Mouse (Mus musculus) ES-Bruce4 (cell line): Measurements from ENCODE around the gene Fam171a2. TPM values are rescaled to one million over a fixed set of nuclear protein-coding genes. Genes with fewer than 3 reads are reported as not detected.
A peak's percentile ranks its signal among the peaks of the same experiment; 100 is the strongest.
"Not testable (repeated sequence)": the region's sequence is repeated elsewhere in the genome, so short reads cannot be mapped to it uniquely, and the experiment has no call there.

Experiments
- H3K27ac ChIP-seq: 2 replicates; pipeline ENCODE4 v1.5.1; 2012; ENCODE audit warnings: low read length, inconsistent platforms; ENCODE audit not compliant: insufficient read depth
- H3K27me3 ChIP-seq: 2 replicates; pipeline ENCODE4 v1.6.1; 2012; ENCODE audit warnings: mild to moderate bottlenecking, low read length, inconsistent platforms; ENCODE audit not compliant: control insufficient read depth, poor library complexity, insufficient read depth, severe bottlenecking
- H3K36me3 ChIP-seq: 2 replicates; pipeline ENCODE4 v1.6.1; 2012; ENCODE audit warnings: inconsistent platforms, mild to moderate bottlenecking, low read length, moderate library complexity; ENCODE audit not compliant: control insufficient read depth, poor library complexity, insufficient read depth, severe bottlenecking
- H3K4me1 ChIP-seq: one replicate; pipeline ENCODE4 v1.8.1; 2011; ENCODE audit warnings: low read length; ENCODE audit not compliant: control insufficient read depth, insufficient read depth
- H3K4me3 ChIP-seq: 2 replicates; pipeline ENCODE4 v1.5.1; 2011; ENCODE audit warnings: low read depth, mild to moderate bottlenecking, low read length
- H3K9ac ChIP-seq: 2 replicates; pipeline ENCODE4 v1.6.1; 2012; ENCODE audit warnings: low read depth, mild to moderate bottlenecking, inconsistent platforms; ENCODE audit not compliant: poor library complexity, severe bottlenecking
- H3K9me3 ChIP-seq: replicated peaks from 2 replicates; pipeline ENCODE4 v1.6.1; 2012; ENCODE audit warnings: mild to moderate bottlenecking, low read length, inconsistent platforms; ENCODE audit not compliant: control insufficient read depth, poor library complexity, insufficient read depth, severe bottlenecking
- CTCF ChIP-seq: IDR thresholded peaks from one replicate; pipeline ENCODE4 v1.8.1; 2011; ENCODE audit warnings: low read depth, low read length
- EP300 ChIP-seq: IDR thresholded peaks from 2 replicates; pipeline ENCODE4 v1.6.1; 2011; ENCODE audit warnings: low read depth, low read length; ENCODE audit not compliant: insufficient read depth
- polyA plus RNA-seq: library from polyadenylated mRNA; stranded (reverse); fragments of >200 nt; gene quantifications from 2 replicates; pipeline ENCODE4 v1.2.4, GENCODE M21; 2011; ENCODE audit warnings: low read depth; ENCODE audit not compliant: missing spikeins, insufficient read depth, insufficient read length

The Fam171a2 gene
- polyA plus RNA-seq, 1 experiment = 5.4 TPM

DNA sequence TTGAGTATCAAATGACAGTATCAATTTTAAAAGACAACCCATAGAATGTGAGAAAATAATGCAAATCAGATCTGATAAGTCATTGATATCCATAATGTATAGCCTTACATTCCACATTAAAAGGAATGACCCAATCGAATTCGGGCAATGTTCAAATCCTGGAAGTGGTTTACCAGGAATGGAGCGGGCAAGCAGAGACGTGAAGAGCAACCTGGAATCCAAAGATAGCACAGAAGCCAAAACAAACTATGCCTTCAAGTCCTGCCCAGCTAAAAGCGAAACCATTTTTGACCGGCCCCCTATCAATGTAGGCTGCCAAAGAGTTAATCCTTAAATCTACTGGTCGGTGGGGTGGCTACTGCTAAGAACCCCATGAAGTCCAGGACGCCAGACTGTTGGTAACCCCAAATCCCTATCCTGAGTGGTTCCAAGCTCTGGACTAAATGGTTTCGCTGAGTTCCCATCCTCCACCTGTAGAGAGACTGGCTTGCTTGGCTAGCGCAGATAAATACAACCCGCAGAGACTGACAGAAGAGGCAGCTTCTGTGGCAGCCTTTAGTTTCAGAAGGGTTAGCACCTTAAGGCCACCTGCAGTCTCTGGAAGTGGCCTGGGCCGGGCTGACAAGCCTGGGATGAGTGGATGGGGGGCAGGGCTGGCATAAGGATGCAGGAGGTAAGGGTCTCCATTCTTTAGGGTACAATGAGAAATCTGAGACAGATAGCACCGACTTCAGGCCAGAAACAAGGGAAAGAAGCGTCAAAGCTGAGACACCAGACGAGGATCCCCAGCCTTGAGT, 54.8 kb downstream of the Fam171a2 start:
- no peaks in the 10 kb centered on the region for H3K27me3 ChIP-seq
- no peaks in the 10 kb centered on the region for H3K36me3 ChIP-seq
- TF ChIP-seq EP300 = no peak
- no peak for TF ChIP-seq CTCF
- peaks cover 5% of the 10 kb centered on the region for H3K4me1 ChIP-seq
- peak overlapping the region; percentile 80 for H3K4me3 ChIP-seq
- peak overlapping the region; percentile 51 for H3K27ac ChIP-seq
- H3K9me3 ChIP-seq = no peaks in the 10 kb centered on the region
- H3K9ac ChIP-seq = peak overlapping the region; percentile 37; the same call in 1 of the 2 replicates

DNA sequence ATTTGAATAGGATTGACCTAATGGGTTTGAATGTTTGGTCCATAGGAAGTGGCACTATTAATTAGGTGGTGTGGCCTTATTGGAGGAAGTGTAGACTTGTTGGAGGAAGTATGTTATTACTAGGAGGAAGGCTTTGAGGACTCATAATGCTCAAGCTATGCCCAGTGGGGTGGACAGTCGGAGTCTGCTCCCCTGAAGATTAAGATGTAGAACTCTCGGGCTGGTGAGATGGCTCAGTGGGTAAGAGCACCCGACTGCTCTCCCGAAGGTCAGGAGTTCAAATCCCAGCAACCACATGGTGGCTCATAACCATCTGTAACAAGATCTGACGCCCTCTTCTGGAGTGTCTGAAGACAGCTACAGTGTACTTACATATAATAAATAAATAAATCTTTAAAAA, 58.0 kb downstream of the Fam171a2 start:
- H3K4me1 ChIP-seq, H3K9ac ChIP-seq, H3K36me3 ChIP-seq, H3K27me3 ChIP-seq, H3K9me3 ChIP-seq, H3K4me3 ChIP-seq, H3K27ac ChIP-seq: not testable (repeated sequence)

Other genes starting within 250 kb of the Fam171a2 start
- gene Hdac5, start 217.5 kb downstream of the Fam171a2 start, polyA plus RNA-seq = 41.2 and 42.4 TPM in 2 replicates
- gene BC030867, start 198.8 kb downstream of the Fam171a2 start, polyA plus RNA-seq = 32.5 and 34.0 TPM in 2 replicates
- gene Asb16, start 178.9 kb downstream of the Fam171a2 start, polyA plus RNA-seq = 0.70 and 2.3 TPM in 2 replicates
- gene Tmub2, start 162.8 kb downstream of the Fam171a2 start, polyA plus RNA-seq = 19.7 and 20.0 TPM in 2 replicates
- gene Atxn7l3, start 151.1 kb downstream of the Fam171a2 start, polyA plus RNA-seq = 44.3 and 50.3 TPM in 2 replicates
- 81.7 and 82.0 TPM in 2 replicates for gene Ubtf, start 127.9 kb downstream of the Fam171a2 start, polyA plus RNA-seq
- gene Slc4a1, start 81.5 kb downstream of the Fam171a2 start, polyA plus RNA-seq = 0.48 and 0.53 TPM in 2 replicates
- gene Rundc3a, start 54.3 kb downstream of the Fam171a2 start, polyA plus RNA-seq = 7.0 and 9.5 TPM in 2 replicates
- 284 and 342 TPM in 2 replicates for gene Slc25a39, start 39.7 kb downstream of the Fam171a2 start, polyA plus RNA-seq
- 68.4 and 88.3 TPM in 2 replicates for gene Grn, start 17.4 kb downstream of the Fam171a2 start, polyA plus RNA-seq
- gene Itga2b, start 22.4 kb upstream of the Fam171a2 start, polyA plus RNA-seq = 7.0 and 7.9 TPM in 2 replicates
- gene Gpatch8, start 108.7 kb upstream of the Fam171a2 start, polyA plus RNA-seq = 75.8 and 89.1 TPM in 2 replicates
- gene Gm11627, start 131.8 kb upstream of the Fam171a2 start, polyA plus RNA-seq = 3.8 and 5.3 TPM in 2 replicates
- 30.3 and 36.1 TPM in 2 replicates for gene Fzd2, start 156.7 kb upstream of the Fam171a2 start, polyA plus RNA-seq
- 8.8 and 9.4 TPM in 2 replicates for gene Meioc, start 216.0 kb upstream of the Fam171a2 start, polyA plus RNA-seq